In genomic region chr10:82990918-82991317, GRCm38 (mm10) we compare ENCODE assay signal across 10 mouse cellular contexts. TPM values are rescaled to one million over a fixed set of nuclear protein-coding genes. Genes with fewer than 3 reads are reported as not detected.
DNase-seq lines count a peak whose midpoint lies in the region; ATAC-seq lines count a peak whose summit lies in the region.
"Had no signal": no experiment of that assay in that cellular context is flagged by ENCODE, and none has a peak within 500 bp of the region (broad histone marks: within the 10 kb centered on the region; RNA-seq: fewer than 3 reads in every experiment).

No protein-coding gene starts in this region.

- no peak overlapping the region for H3K4me3 ChIP-seq in kidney, embryonic 15.5 days (replicated peaks)
- H3K4me3 ChIP-seq in forebrain, embryonic 11.5 days (ENCODE audit: low read depth, low read length) = no peak overlapping the region
- H3K4me3 ChIP-seq: limb, embryonic 15.5 days had no signal

- no peak overlapping the region for H3K9ac ChIP-seq in kidney, embryonic 15.5 days
- no peak overlapping the region for H3K9ac ChIP-seq in forebrain, embryonic 11.5 days (ENCODE audit: low read length)
- H3K9ac ChIP-seq: limb, embryonic 15.5 days had no signal

- peaks cover 94% of the 10 kb centered on the region for H3K4me1 ChIP-seq in kidney, embryonic 15.5 days
- H3K4me1 ChIP-seq in forebrain, embryonic 11.5 days (replicated peaks; ENCODE audit: control insufficient read depth, insufficient read depth, low read length) = peaks cover 12% of the 10 kb centered on the region

- H3K27me3 ChIP-seq in kidney, embryonic 15.5 days = no peaks in the 10 kb centered on the region
- no peaks in the 10 kb centered on the region for H3K27me3 ChIP-seq in forebrain, embryonic 11.5 days (ENCODE audit: control insufficient read depth, insufficient read depth, low read length)

- WGBS in kidney, embryonic 15.5 days = 34% methylated on average over 7 of the region's 7 CpGs
- WGBS in forebrain, embryonic 11.5 days = 70% methylated on average over 7 of the region's 7 CpGs

- ATAC-seq in erythroid progenitor cell, adult 5-6 weeks (replicated peaks; ENCODE audit: low FRiP score, poor library complexity, severe bottlenecking) = peak; percentile 27; the same call in 1 of the 2 replicates
- ATAC-seq in kidney, embryonic 15.5 days (replicated peaks; ENCODE audit: low FRiP score) = no peak
- ATAC-seq in forebrain, embryonic 11.5 days (replicated peaks; ENCODE audit: low FRiP score) = no peak

- peak overlapping the region; percentile 5; the same call in 1 of the 2 replicates for H3K4me2 ChIP-seq in kidney, embryonic 15.5 days
- H3K4me2 ChIP-seq in forebrain, embryonic 11.5 days (ENCODE audit: low read depth, low read length, severe bottlenecking) = no peak overlapping the region
- H3K4me2 ChIP-seq: limb, embryonic 15.5 days had no signal

- intact Hi-C loops in heart, postnatal 25 days (cut with DNase I) = no loop called here

- no peaks in the 10 kb centered on the region for H3K36me3 ChIP-seq in kidney, embryonic 15.5 days
- no peaks in the 10 kb centered on the region for H3K36me3 ChIP-seq in forebrain, embryonic 11.5 days (ENCODE audit: control insufficient read depth, insufficient read depth, low read length)

- DNase-seq in heart, adult 18-20 months = peak; percentile 32 to 43
- no peak for DNase-seq in heart, postnatal 25 days (ENCODE audit: low spot score)
- peak; percentile 58 for DNase-seq in lung, postnatal 36 days
- DNase-seq in T-cell, adult 2 months (ENCODE audit: low spot score) = no peak
- DNase-seq in forebrain, embryonic 11.5 days (ENCODE audit: low spot score) = no peak
- no peak for DNase-seq in cerebellum, adult 9-10 months
- DNase-seq: gastrocnemius, postnatal 36 days had no signal

- no peaks in the 10 kb centered on the region for H3K9me3 ChIP-seq in kidney, embryonic 15.5 days (replicated peaks)
- H3K9me3 ChIP-seq in forebrain, embryonic 11.5 days (ENCODE audit: control insufficient read depth, low read length) = no peaks in the 10 kb centered on the region
- H3K9me3 ChIP-seq: limb, embryonic 15.5 days had no signal

- peak overlapping the region; percentile 80 for H3K27ac ChIP-seq in kidney, embryonic 15.5 days
- no peak overlapping the region for H3K27ac ChIP-seq in forebrain, embryonic 11.5 days (ENCODE audit: low read depth, low read length)
- H3K27ac ChIP-seq: limb, embryonic 15.5 days had no signal

RNA-seq across cellular contexts. Expression of gene Chst11, which starts 5.6 kb away (rescaled TPM):
- 1 to 10 TPM; 2.5 to 3.2 TPM for total RNA-seq in heart, adult 18-20 months (2021)
- 1 to 10 TPM; 2.8 to 3.4 TPM for total RNA-seq in heart, postnatal 25 days (2021)
- 14.1 and 15.9 TPM in 2 replicates for total RNA-seq in erythroid progenitor cell, adult 5-6 weeks (2015; ENCODE audit: low replicate concordance)
- 13.6 and 17.2 TPM in 2 replicates for total RNA-seq in erythroid progenitor cell, adult 5-6 weeks (2017; ENCODE audit: low replicate concordance)
- polyA plus RNA-seq in kidney, embryonic 15.5 days (2015; fragmentation: Nextera tagmentation; extraction: Ambion mirVana) = 3.8 and 4.7 TPM in 2 replicates
- 1.9 and 2.4 TPM in 2 replicates for polyA plus RNA-seq in forebrain, embryonic 11.5 days (2014; fragmentation: Nextera tagmentation; extraction: Ambion mirVana)

Comparison
In these comparisons a context has a peak if more than half of its experiments do, and no peak if none do; other contexts are left out.
1. DNase-seq: peak in heart, adult 18-20 months (2 of 2) and lung, postnatal 36 days (single experiment); none in heart, postnatal 25 days (single experiment), T-cell, adult 2 months (single experiment), forebrain, embryonic 11.5 days (single experiment) and cerebellum, adult 9-10 months (single experiment).